Mouse (Mus musculus): ENCODE measurements around the gene Wipf2. TPM values are rescaled to one million over a fixed set of nuclear protein-coding genes. Genes with fewer than 3 reads are reported as not detected.

The Wipf2 gene
- total and polyA plus RNA-seq, 3 experiments, result 2.9 to 7.1 TPM; not detected in 1

GRCm38 (mm10) chr11:98945605-98945977 is 82.2 kb downstream of the Wipf2 start:
- Histone ChIP-seq H3K4me3 (ENCODE audit: control insufficient read depth in 1 of 2, insufficient read depth in 1 of 2, low read depth in 2 of 2, low read length in 2 of 2) (no peak overlapping the region), H3K27me3 (ENCODE audit: control insufficient read depth in 1 of 2, insufficient read depth in 2 of 2, low read length in 2 of 2) (no peaks in the 10 kb centered on the region), H3K9me3 (replicated peaks; ENCODE audit: insufficient read depth, low read length) (no peaks in the 10 kb centered on the region), H3K79me2 (ENCODE audit: control insufficient read depth, insufficient read depth, low read length, poor library complexity) (peaks cover 4% of the 10 kb centered on the region; the same call in 1 of the 2 replicates), H3K36me3 (ENCODE audit: control insufficient read depth in 1 of 2, insufficient read depth in 2 of 2, low read length in 2 of 2) (peaks cover 0 to 31% of the 10 kb centered on the region in 2 experiments; a peak in 2 of 4 replicates), H3K9ac (ENCODE audit: control insufficient read depth, low read depth, low read length, poor library complexity, severe bottlenecking) (no peak overlapping the region), H3K27ac (ENCODE audit: control insufficient read depth, low read depth, low read length) (no peak overlapping the region), H3K4me1 (ENCODE audit: control insufficient read depth in 1 of 2, insufficient read depth in 2 of 2, low read length in 2 of 2) (peaks cover 24 to 42% of the 10 kb centered on the region in 2 experiments)
- no peak for DNase-seq (ENCODE audit: low read depth, low spot score)
- TF ChIP-seq E2F4 (IDR thresholded peaks at IDR 0.05; ENCODE audit: borderline replicate concordance, low read depth, low read length) (no peak), JUND (IDR thresholded peaks at IDR 0.05; ENCODE audit: low read depth, low read length) (no peak), MAX (IDR thresholded peaks at IDR 0.05; ENCODE audit: low read length) (no peak), ZKSCAN1 (IDR thresholded peaks at IDR 0.05; ENCODE audit: low read depth, low read length) (no peak), GABPA (IDR thresholded peaks at IDR 0.05; ENCODE audit: low read depth, low read length) (no peak), NRF1 (IDR thresholded peaks at IDR 0.05; ENCODE audit: insufficient read depth, low read depth, low read length, poor library complexity, severe bottlenecking) (no peak), EP300 (IDR thresholded peaks at IDR 0.05; ENCODE audit: low read depth in 1 of 2, low read length in 2 of 2) (no peak), ZC3H11A (IDR thresholded peaks at IDR 0.05; ENCODE audit: low read depth, low read length) (no peak), GATA1 (IDR thresholded peaks at IDR 0.05; ENCODE audit: low read depth, low read length) (no peak), RCOR1 (IDR thresholded peaks at IDR 0.05; ENCODE audit: low read depth, low read length) (no peak), TBP (IDR thresholded peaks at IDR 0.05; ENCODE audit: low read depth, low read length) (no peak), BHLHE40 (IDR thresholded peaks at IDR 0.05; ENCODE audit: borderline replicate concordance, low read depth, low read length) (no peak), MEF2A (IDR thresholded peaks at IDR 0.05; ENCODE audit: extremely low read depth, insufficient replicate concordance, low read depth, low read length, poor library complexity, severe bottlenecking) (no peak), CHD2 (IDR thresholded peaks at IDR 0.05; ENCODE audit: low read length) (no peak), ELF1 (IDR thresholded peaks at IDR 0.05; ENCODE audit: low read depth, low read length) (no peak), POLR2AphosphoS5 (IDR thresholded peaks at IDR 0.05; ENCODE audit: borderline replicate concordance, low read depth, low read length) (no peak), ETS1 (IDR thresholded peaks at IDR 0.05; ENCODE audit: low read depth, low read length) (no peak), SMC3 (IDR thresholded peaks at IDR 0.05; ENCODE audit: low read depth, low read length) (no peak), TCF12 (IDR thresholded peaks at IDR 0.05; ENCODE audit: low read depth, low read length) (no peak)

- no peaks in the 10 kb centered on the region for H3K9me3 ChIP-seq (replicated peaks; ENCODE audit: insufficient read depth, low read length)
- no peaks in the 10 kb centered on the region for H3K27me3 ChIP-seq (ENCODE audit: control insufficient read depth in 1 of 2, insufficient read depth in 2 of 2, low read length in 2 of 2)
- peaks cover 22 to 37% of the 10 kb centered on the region in 2 experiments for H3K4me1 ChIP-seq (ENCODE audit: control insufficient read depth in 1 of 2, insufficient read depth in 2 of 2, low read length in 2 of 2)
- 0 out of 2 replicates have a peak, but pooled peaks cover 2% of the 10 kb centered on the region for H3K79me2 ChIP-seq (ENCODE audit: control insufficient read depth, insufficient read depth, low read length, poor library complexity)
- H3K9ac ChIP-seq (ENCODE audit: control insufficient read depth, low read depth, low read length, poor library complexity, severe bottlenecking), result peak overlapping the region; percentile 15
- peaks cover 0 to 35% of the 10 kb centered on the region in 2 experiments; a peak in 2 of 4 replicates for H3K36me3 ChIP-seq (ENCODE audit: control insufficient read depth in 1 of 2, insufficient read depth in 2 of 2, low read length in 2 of 2)
- peak overlapping the region in 1 of 2 experiments; percentile 18; a peak in 2 of 4 replicates for H3K4me3 ChIP-seq (ENCODE audit: control insufficient read depth in 1 of 2, insufficient read depth in 1 of 2, low read depth in 2 of 2, low read length in 2 of 2)
- DNase-seq (ENCODE audit: low read depth, low spot score), result peak; percentile 84
- peak overlapping the region; percentile 73 for H3K27ac ChIP-seq (ENCODE audit: control insufficient read depth, low read depth, low read length)
- TF ChIP-seq ZC3H11A (IDR thresholded peaks at IDR 0.05; ENCODE audit: low read depth, low read length) (no peak), USF2 (IDR thresholded peaks at IDR 0.05; ENCODE audit: borderline replicate concordance in 1 of 2, insufficient read depth in 1 of 2, low read depth in 1 of 2, low read length in 2 of 2) (no peak), SIN3A (IDR thresholded peaks at IDR 0.05; ENCODE audit: low read length) (peak; percentile 83; the same call in 1 of the 2 replicates), MAFK (IDR thresholded peaks at IDR 0.05; ENCODE audit: borderline replicate concordance, low read depth, low read length) (no peak), MXI1 (IDR thresholded peaks at IDR 0.05; ENCODE audit: low read depth, low read length) (peak; percentile 75), KAT2A (conservative IDR thresholded peaks at IDR 0.05; ENCODE audit: low read depth, low read length) (no peak), TBP (IDR thresholded peaks at IDR 0.05; ENCODE audit: low read depth, low read length) (no peak), HCFC1 (IDR thresholded peaks at IDR 0.05; ENCODE audit: low read depth, low read length) (0 out of 2 replicates have a peak, but pooled peaks have one; percentile 6), GATA1 (IDR thresholded peaks at IDR 0.05; ENCODE audit: low read depth, low read length) (peak; percentile 79), NELFE (IDR thresholded peaks at IDR 0.05; ENCODE audit: low read depth, low read length) (no peak), CHD1 (IDR thresholded peaks at IDR 0.05; ENCODE audit: low read depth, low read length) (no peak), ETS1 (IDR thresholded peaks at IDR 0.05; ENCODE audit: low read depth, low read length) (peak; percentile 55; the same call in 1 of the 2 replicates), MYB (IDR thresholded peaks at IDR 0.05; ENCODE audit: low read depth, low read length) (peak; percentile 30), SMC3 (IDR thresholded peaks at IDR 0.05; ENCODE audit: low read depth, low read length) (no peak), TCF12 (IDR thresholded peaks at IDR 0.05; ENCODE audit: low read depth, low read length) (peak; percentile 21), ELF1 (IDR thresholded peaks at IDR 0.05; ENCODE audit: low read depth, low read length) (peak; percentile 51), CTCF (IDR thresholded peaks at IDR 0.05 in 2 of 3, conservative IDR thresholded peaks at IDR 0.05 in 1 of 3; ENCODE audit: control insufficient read depth in 1 of 3, insufficient read depth in 1 of 3, low read depth in 2 of 3, low read length in 3 of 3, poor library complexity in 1 of 3, severe bottlenecking in 1 of 3) (no peak), E2F4 (IDR thresholded peaks at IDR 0.05; ENCODE audit: borderline replicate concordance, low read depth, low read length) (no peak; the same call in 1 of the 2 replicates)
Observed at GRCm38 (mm10) chr11:98947969-98948569, 84.6 kb downstream of the Wipf2 start.

Measured in MEL (cell line).